Mouse (Mus musculus): ENCODE results near the gene Crk. TPM values are rescaled to one million over a fixed set of nuclear protein-coding genes. Genes with fewer than 3 reads are reported as not detected.

Gene Crk
- total RNA-seq (2014; rRNA removed) (79.5 and 90.1 TPM in 2 replicates), polyA plus RNA-seq (2015; fragmentation: Nextera tagmentation; extraction: Ambion mirVana) (71.6 and 75.0 TPM in 2 replicates)

- Histone ChIP-seq H3K9me3 (ENCODE audit: low read length) (no peaks in the 10 kb centered on the region), H3K4me3 (ENCODE audit: low read depth, low read length) (peak within 1 kb of the TSS; percentile 98), H3K4me2 (ENCODE audit: low read depth, low read length, poor library complexity, severe bottlenecking) (peak within 1 kb of the TSS; percentile 60), H3K9ac (replicated peaks; ENCODE audit: low read length, poor library complexity, severe bottlenecking) (peak within 1 kb of the TSS; percentile 90), H3K27me3 (ENCODE audit: insufficient read depth, low read length) (no peaks in the 10 kb centered on the region), H3K4me1 (ENCODE audit: insufficient read depth, low read length) (peaks cover 10% of the 10 kb centered on the region), H3K27ac (ENCODE audit: low read depth, low read length) (peak within 1 kb of the TSS; percentile 95), H3K36me3 (ENCODE audit: insufficient read depth, low read length) (no peaks in the 10 kb centered on the region)
- no peak; the same call in 1 of the 2 replicates for TF ChIP-seq CTCF (IDR thresholded peaks at IDR 0.05)
- 0% methylated on average over 55 of the region's 55 CpGs for WGBS
- peak; percentile 98 for ATAC-seq (ENCODE audit: low FRiP score)
- peak; percentile 98 for DNase-seq (ENCODE audit: low spot score)
These were observed at the start of gene Crk for GRCm38 (mm10) chr11:75678747-75679438. Gene Crk, plus strand, starts transcription at chr11:75679259.

GRCm38 (mm10) chr11:75630098-75630497 lies 49.0 kb upstream of the Crk start:
- Histone ChIP-seq H3K4me2 (ENCODE audit: low read depth, low read length, poor library complexity, severe bottlenecking) (peak overlapping the region; percentile 74), H3K27ac (ENCODE audit: low read depth, low read length) (peak overlapping the region; percentile 67; the same call in 1 of the 2 replicates), H3K27me3 (ENCODE audit: insufficient read depth, low read length) (no peaks in the 10 kb centered on the region), H3K9ac (replicated peaks; ENCODE audit: low read length, poor library complexity, severe bottlenecking) (peak overlapping the region; percentile 44), H3K4me1 (ENCODE audit: insufficient read depth, low read length) (peaks cover 9% of the 10 kb centered on the region), H3K9me3 (ENCODE audit: low read length) (no peaks in the 10 kb centered on the region), H3K36me3 (ENCODE audit: insufficient read depth, low read length) (peaks cover 35% of the 10 kb centered on the region), H3K4me3 (ENCODE audit: low read depth, low read length) (peak overlapping the region; percentile 63)
- ATAC-seq (ENCODE audit: low FRiP score) (no peak), DNase-seq (ENCODE audit: low spot score) (no peak)
- no peak for TF ChIP-seq CTCF (IDR thresholded peaks at IDR 0.05)
- WGBS, result 16% methylated on average over 5 of the region's 5 CpGs

- H3K27me3 ChIP-seq (ENCODE audit: insufficient read depth, low read length), result no peaks in the 10 kb centered on the region
- H3K4me1 ChIP-seq (ENCODE audit: insufficient read depth, low read length), result peaks cover 9% of the 10 kb centered on the region
- ATAC-seq (ENCODE audit: low FRiP score), result peak; percentile 99
- peak within 1 kb of the TSS; percentile 67 for H3K27ac ChIP-seq (ENCODE audit: low read depth, low read length)
- under 1% methylated on average over 53 of the region's 53 CpGs for WGBS
- H3K9ac ChIP-seq (replicated peaks; ENCODE audit: low read length, poor library complexity, severe bottlenecking), result peak within 1 kb of the TSS; percentile 67
- H3K36me3 ChIP-seq (ENCODE audit: insufficient read depth, low read length), result peaks cover 33% of the 10 kb centered on the region
- peak; percentile 99 for DNase-seq (ENCODE audit: low spot score)
- H3K4me2 ChIP-seq (ENCODE audit: low read depth, low read length, poor library complexity, severe bottlenecking), result peak within 1 kb of the TSS; percentile 74
- TF ChIP-seq CTCF (IDR thresholded peaks at IDR 0.05), result no peak
- peak within 1 kb of the TSS; percentile 63 for H3K4me3 ChIP-seq (ENCODE audit: low read depth, low read length)
- H3K9me3 ChIP-seq (ENCODE audit: low read length), result no peaks in the 10 kb centered on the region
These were observed 48.3 kb upstream of the Crk start, which contains the start of gene Inpp5k for GRCm38 (mm10) chr11:75630645-75631229. Gene Inpp5k, plus strand, starts transcription at chr11:75630988.

GRCm38 (mm10) chr11:75631561-75632225 lies 47.4 kb upstream of the Crk start:
- peak; percentile 38 for DNase-seq (ENCODE audit: low spot score)
- Histone ChIP-seq H3K4me2 (ENCODE audit: low read depth, low read length, poor library complexity, severe bottlenecking) (peak overlapping the region; percentile 74), H3K4me3 (ENCODE audit: low read depth, low read length) (peak overlapping the region; percentile 63), H3K27ac (ENCODE audit: low read depth, low read length) (no peak overlapping the region; the same call in 1 of the 2 replicates), H3K27me3 (ENCODE audit: insufficient read depth, low read length) (no peaks in the 10 kb centered on the region), H3K36me3 (ENCODE audit: insufficient read depth, low read length) (peaks cover 26% of the 10 kb centered on the region), H3K9ac (replicated peaks; ENCODE audit: low read length, poor library complexity, severe bottlenecking) (peak overlapping the region; percentile 67), H3K9me3 (ENCODE audit: low read length) (no peaks in the 10 kb centered on the region), H3K4me1 (ENCODE audit: insufficient read depth, low read length) (peaks cover 9% of the 10 kb centered on the region)
- WGBS, result 6% methylated on average over 13 of the region's 13 CpGs
- TF ChIP-seq CTCF (IDR thresholded peaks at IDR 0.05), result peak; percentile 63
- no peak for ATAC-seq (ENCODE audit: low FRiP score)

GRCm38 (mm10) chr11:75632921-75633320 lies 46.1 kb upstream of the Crk start:
- no peak for DNase-seq (ENCODE audit: low spot score)

More at GRCm38 (mm10) chr11:75632921-75633320, 46.1 kb upstream of the Crk start:
- H3K4me3 ChIP-seq (ENCODE audit: low read depth, low read length), result no peak overlapping the region
- ATAC-seq (ENCODE audit: low FRiP score), result no peak
- H3K27ac ChIP-seq (ENCODE audit: low read depth, low read length), result no peak overlapping the region
- H3K9me3 ChIP-seq (ENCODE audit: low read length), result no peaks in the 10 kb centered on the region
- TF ChIP-seq CTCF (IDR thresholded peaks at IDR 0.05), result no peak
- H3K27me3 ChIP-seq (ENCODE audit: insufficient read depth, low read length), result no peaks in the 10 kb centered on the region
- 92% methylated on average over 5 of the region's 5 CpGs for WGBS
- H3K4me2 ChIP-seq (ENCODE audit: low read depth, low read length, poor library complexity, severe bottlenecking), result no peak overlapping the region
- H3K4me1 ChIP-seq (ENCODE audit: insufficient read depth, low read length), result peaks cover 9% of the 10 kb centered on the region
- peaks cover 24% of the 10 kb centered on the region for H3K36me3 ChIP-seq (ENCODE audit: insufficient read depth, low read length)
- no peak overlapping the region for H3K9ac ChIP-seq (replicated peaks; ENCODE audit: low read length, poor library complexity, severe bottlenecking)
